Mouse (Mus musculus): ENCODE data around the gene Add2.

The Add2 gene

DNA sequence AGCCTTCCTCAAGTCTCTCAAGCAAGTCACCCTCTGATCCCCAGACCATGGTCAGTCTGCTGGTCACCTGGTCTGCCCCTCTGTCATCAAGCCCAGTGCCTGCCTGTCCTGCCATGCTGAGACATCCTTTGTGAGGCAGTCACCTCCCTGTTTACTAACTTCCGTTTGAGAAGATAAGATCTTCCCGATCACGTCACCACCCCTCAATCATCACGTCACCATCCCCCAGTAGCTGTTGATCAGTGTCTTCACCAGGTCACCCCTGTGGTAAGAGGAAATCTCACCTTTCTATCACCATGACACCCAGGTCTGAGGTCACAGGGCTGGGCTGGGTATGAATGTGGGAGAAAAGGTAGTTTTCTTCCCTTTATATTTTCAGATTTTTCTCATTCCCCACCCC lies 120.0 kb downstream of the Add2 start:
- DNase-seq: no peak

DNA sequence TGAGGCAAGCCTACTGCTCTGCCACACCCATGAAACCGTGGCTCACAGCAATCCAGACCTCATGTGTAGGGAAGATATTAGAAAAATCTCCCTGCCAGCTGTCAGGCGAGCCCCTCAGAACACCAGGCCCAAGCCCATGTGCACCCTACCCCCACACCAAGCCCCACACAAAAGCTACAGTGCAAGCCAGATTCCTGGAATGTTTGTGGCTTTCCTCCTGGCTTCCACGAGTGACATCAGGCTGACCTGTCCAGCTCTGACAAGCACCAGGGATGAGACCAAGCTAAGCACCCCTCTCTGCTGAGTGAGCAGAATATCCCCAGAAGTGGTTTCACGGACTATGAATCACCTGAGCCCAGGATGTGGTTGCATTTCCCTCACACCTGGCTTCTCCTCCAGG lies 120.5 kb downstream of the Add2 start:
- DNase-seq: no peak

DNA sequence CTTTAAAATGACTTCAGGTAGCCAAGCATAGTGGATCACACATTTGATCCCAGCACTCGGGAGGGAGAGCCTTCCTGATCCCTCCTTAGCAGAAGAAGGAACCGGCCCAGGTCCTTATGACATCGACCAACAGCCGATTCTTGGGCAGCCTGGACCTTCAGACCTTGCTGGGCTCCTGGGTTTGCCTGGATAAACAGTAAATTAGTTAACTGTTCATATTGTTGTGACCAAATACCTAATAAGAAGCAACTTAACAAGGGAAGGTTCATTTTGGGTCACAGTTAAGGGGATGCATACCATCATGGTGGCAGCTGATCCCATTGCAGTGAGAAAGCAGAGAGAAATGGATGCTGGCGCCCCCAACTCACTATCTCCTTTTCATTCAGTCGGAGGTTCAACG lies 124.2 kb downstream of the Add2 start:
- DNase-seq: no peak

- no peak for DNase-seq
These were observed 125.0 kb downstream of the Add2 start for GRCm38 (mm10) chr6:86153436-86153990.

GRCm38 (mm10) chr6:86154006-86154405 lies 125.5 kb downstream of the Add2 start:
- DNase-seq: no peak

DNA sequence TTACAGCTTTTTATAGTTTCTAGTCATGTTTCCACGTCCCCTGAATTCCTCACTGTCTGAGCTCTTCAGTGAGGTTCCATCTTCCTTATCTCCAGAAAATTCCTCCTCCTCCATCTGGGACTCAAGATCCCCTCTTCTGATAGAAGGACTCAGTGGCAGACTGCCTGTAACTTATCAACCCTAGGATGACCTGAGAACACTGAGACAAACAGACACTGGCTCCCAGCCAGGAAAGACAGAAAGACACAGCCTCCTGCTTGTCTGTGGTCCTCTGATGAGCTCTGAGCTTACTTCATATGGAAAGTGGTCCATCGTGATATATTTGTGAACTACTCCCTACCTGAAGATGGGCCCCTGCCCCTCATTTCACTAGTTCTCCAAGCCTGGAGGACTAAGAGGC lies 126.0 kb downstream of the Add2 start:
- DNase-seq: no peak

GRCm38 (mm10) chr6:86157253-86158234 lies 129.1 kb downstream of the Add2 start:
- DNase-seq: peak; percentile 8

GRCm38 (mm10) chr6:86160878-86161277 lies 132.4 kb downstream of the Add2 start:
- DNase-seq: no peak

- no peak for DNase-seq
These were observed 133.1 kb downstream of the Add2 start for GRCm38 (mm10) chr6:86161586-86161985.

GRCm38 (mm10) chr6:86164028-86164427 lies 135.5 kb downstream of the Add2 start:
- DNase-seq: no peak

DNA sequence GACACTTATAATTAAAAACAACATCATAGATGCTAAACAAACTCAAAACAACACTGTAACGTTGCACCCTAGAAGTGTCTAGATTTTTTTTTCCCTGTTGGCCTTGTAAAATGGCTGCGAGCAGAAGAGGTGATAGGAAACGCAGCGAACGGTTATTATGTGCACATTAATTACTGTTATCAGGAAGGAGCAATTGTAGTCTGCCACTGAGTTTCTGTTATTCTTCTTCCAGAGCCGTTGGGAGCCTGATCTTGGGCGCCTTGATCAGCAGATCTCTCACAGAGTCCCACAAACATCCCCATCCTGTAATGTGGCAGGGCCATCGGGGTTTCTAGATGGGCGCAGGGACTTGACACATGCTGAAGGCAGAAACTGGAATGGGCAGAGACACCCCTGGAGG lies 137.9 kb downstream of the Add2 start:
- no peak for DNase-seq

DNA sequence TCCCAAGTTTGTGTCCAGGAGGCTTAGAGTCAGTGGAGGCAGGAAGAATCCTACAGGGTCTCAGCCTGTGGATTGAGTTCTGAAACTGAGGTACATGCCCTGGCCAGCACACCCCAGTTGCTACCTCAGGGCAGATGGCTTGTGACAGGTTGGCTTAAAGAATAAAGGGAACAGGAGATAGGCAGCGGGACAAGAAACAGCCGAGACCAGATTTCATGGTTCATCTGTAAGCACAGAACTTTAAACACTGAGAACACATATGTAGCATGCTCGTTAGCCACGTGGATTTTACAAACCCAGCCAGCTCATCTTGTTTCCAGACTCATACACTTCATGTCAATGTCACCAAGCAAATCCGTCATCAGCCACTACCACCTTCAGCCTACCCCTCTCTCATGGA lies 139.4 kb downstream of the Add2 start:
- DNase-seq: no peak

DNA sequence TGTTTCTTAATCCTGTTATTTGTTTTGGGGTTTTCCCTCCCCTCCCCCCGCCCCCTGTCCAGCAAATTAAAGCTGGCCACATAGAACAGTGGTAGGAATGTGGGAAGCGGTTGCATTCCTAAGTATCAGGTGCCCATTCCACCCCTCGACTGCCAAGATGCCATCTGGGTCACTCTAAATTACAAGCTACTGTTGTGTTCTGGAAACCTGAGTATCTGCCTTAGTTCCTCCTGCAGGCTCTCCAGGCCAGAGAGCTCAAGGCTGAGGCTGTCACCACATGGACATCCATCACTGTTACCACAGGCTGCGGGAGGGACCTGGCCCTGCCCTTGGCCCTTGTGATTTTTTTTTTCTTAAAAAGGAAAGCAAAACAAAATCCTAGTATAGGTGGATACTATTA lies 140.7 kb downstream of the Add2 start:
- DNase-seq: no peak
